In the genomic region with DNA sequence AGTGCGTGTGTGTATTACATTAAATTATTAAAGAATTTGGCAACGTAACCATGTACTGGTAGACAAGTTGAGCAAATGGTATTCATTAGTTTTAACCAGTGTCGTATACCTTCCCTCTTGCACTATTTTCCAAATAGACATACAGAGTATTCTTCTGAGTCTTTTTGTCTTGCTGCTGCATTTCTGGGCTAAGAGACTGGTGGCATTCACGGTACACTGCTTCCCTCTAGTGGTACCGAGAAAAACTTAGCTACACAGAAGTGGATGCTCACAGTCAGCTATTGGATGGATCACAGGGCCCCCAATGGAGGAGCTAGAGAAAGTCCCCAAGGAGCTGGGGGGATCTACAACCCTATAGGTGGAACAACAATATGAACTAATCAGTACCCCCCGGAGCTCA, we compare ENCODE assay signal across 7 mouse cellular contexts.
DNase-seq lines count a peak whose midpoint lies in the region; ATAC-seq and TF ChIP-seq lines count a peak whose summit lies in the region.
"Not testable (repeated sequence)": the region's sequence is repeated elsewhere in the genome, so short reads cannot be mapped to it uniquely, and the experiment has no call there.

No protein-coding gene starts in this region.

- ATAC-seq in forebrain, postnatal 0 days = peak; percentile 95
- peak; percentile 81 for ATAC-seq in hindbrain, embryonic 12.5 days (ENCODE audit: low FRiP score)
- not testable (repeated sequence) for ATAC-seq in liver, postnatal 0 days
- ATAC-seq in neural tube, embryonic 13.5 days (ENCODE audit: low read depth) = peak; percentile 36

- not testable (repeated sequence) for H3K36me3 ChIP-seq in forebrain, postnatal 0 days (ENCODE audit: insufficient read depth); hindbrain, embryonic 12.5 days; liver, postnatal 0 days (replicated peaks; ENCODE audit: insufficient read depth, low read length)
- peaks cover 11% of the 10 kb centered on the region for H3K36me3 ChIP-seq in neural tube, embryonic 13.5 days

- peak; percentile 16 for DNase-seq in WW6 (ENCODE audit: low read depth, low spot score)
- peak; percentile 48 to 59 for DNase-seq in cerebellum, postnatal 14 days
- DNase-seq in forebrain, postnatal 0 days = peak; percentile 84
- peak; percentile 14 to 70 for DNase-seq in layer of hippocampus, adult 18-20 months (ENCODE audit: low spot score in 2 of 2)
- DNase-seq in liver, postnatal 0 days = peak; percentile 29

- not testable (repeated sequence) for H3K9me3 ChIP-seq in forebrain, postnatal 0 days (ENCODE audit: low read length); hindbrain, embryonic 12.5 days (replicated peaks); liver, postnatal 0 days (ENCODE audit: low read length); neural tube, embryonic 13.5 days

- H3K9ac ChIP-seq in forebrain, postnatal 0 days; hindbrain, embryonic 12.5 days; liver, postnatal 0 days (replicated peaks); neural tube, embryonic 13.5 days: not testable (repeated sequence)

- H3K27me3 ChIP-seq in forebrain, postnatal 0 days (ENCODE audit: insufficient read depth, low read length); hindbrain, embryonic 12.5 days; liver, postnatal 0 days (ENCODE audit: insufficient read depth, low read length); neural tube, embryonic 13.5 days: not testable (repeated sequence)

- H3K27ac ChIP-seq in forebrain, postnatal 0 days (ENCODE audit: low read depth, low read length); hindbrain, embryonic 12.5 days; liver, postnatal 0 days (ENCODE audit: low read depth); neural tube, embryonic 13.5 days (replicated peaks): not testable (repeated sequence)

- WGBS in forebrain, postnatal 0 days = 33% methylated on average over 6 of the region's 6 CpGs
- 35% methylated on average over 6 of the region's 6 CpGs for WGBS in hindbrain, embryonic 12.5 days
- WGBS in liver, postnatal 0 days (ENCODE audit: insufficient replicate concordance) = 39% methylated on average over 6 of the region's 6 CpGs
- WGBS in neural tube, embryonic 13.5 days = 36% methylated on average over 6 of the region's 6 CpGs

- H3K4me3 ChIP-seq in forebrain, postnatal 0 days (ENCODE audit: low read depth, low read length); hindbrain, embryonic 12.5 days; liver, postnatal 0 days (ENCODE audit: low read depth, low read length); neural tube, embryonic 13.5 days: not testable (repeated sequence)

- not testable (repeated sequence) for H3K4me2 ChIP-seq in forebrain, postnatal 0 days (ENCODE audit: low read depth); hindbrain, embryonic 12.5 days (replicated peaks); liver, postnatal 0 days (ENCODE audit: low read depth, low read length); neural tube, embryonic 13.5 days

- peak; percentile 87 for TF ChIP-seq CTCF in forebrain, postnatal 0 days (IDR thresholded peaks at IDR 0.05; ENCODE audit: low read depth)
- peak; percentile 68 for TF ChIP-seq CTCF in liver, postnatal 0 days (IDR thresholded peaks at IDR 0.05; ENCODE audit: low read depth)

- TF ChIP-seq EP300 in liver, postnatal 0 days (IDR thresholded peaks at IDR 0.05; ENCODE audit: low read depth) = not testable (repeated sequence)

- not testable (repeated sequence) for H3K4me1 ChIP-seq in forebrain, postnatal 0 days (ENCODE audit: insufficient read depth); hindbrain, embryonic 12.5 days; liver, postnatal 0 days (ENCODE audit: insufficient read depth); neural tube, embryonic 13.5 days (replicated peaks)

Comparison
In these comparisons a context has a peak if more than half of its experiments do, and no peak if none do; other contexts are left out.
1. DNase-seq: peak in every context shown above with its lines; median percentile 84 in forebrain, postnatal 0 days; 54 in cerebellum, postnatal 14 days; 42 in layer of hippocampus, adult 18-20 months; 29 in liver, postnatal 0 days; 16 in WW6.